Mouse (Mus musculus) kidney, postnatal 0 days (tissue): ENCODE measurements around the gene 1190002N15Rik. TPM values are rescaled to one million over a fixed set of nuclear protein-coding genes. Genes with fewer than 3 reads are reported as not detected.

Experiments
- ATAC-seq: fragments of 200-750 bp; cut with Nextera tagmentation; replicated peaks from 2 replicates; pipeline ENCODE4 v1.8.0; 2017; ENCODE audit warnings: low read depth, moderate number of reproducible peaks, moderate TSS enrichment, moderate library complexity; ENCODE audit not compliant: low FRiP score
- DNase-seq: peaks from one replicate; pipeline ENCODE4 v3.0.0-alpha.2; 2016; ENCODE audit warnings: low spot score
- H3K27ac ChIP-seq: fragments of 300-500 bp; sonication (generic); 2 replicates; pipeline ENCODE4 v1.5.1; 2014; ENCODE audit warnings: mild to moderate bottlenecking
- H3K27me3 ChIP-seq: fragments of 300-500 bp; sonication (generic); 2 replicates; pipeline ENCODE4 v1.6.1; 2014; ENCODE audit warnings: low read length, mixed read lengths; ENCODE audit not compliant: insufficient read depth
- H3K36me3 ChIP-seq: fragments of 300-500 bp; sonication (generic); 2 replicates; pipeline ENCODE4 v1.6.1; 2014; ENCODE audit warnings: low read length, mixed read lengths; ENCODE audit not compliant: insufficient read depth
- H3K4me1 ChIP-seq: fragments of 300-500 bp; sonication (generic); replicated peaks from 2 replicates; pipeline ENCODE4 v1.6.1; 2014; ENCODE audit warnings: antibody characterized with exemption, low read length, mixed read lengths; ENCODE audit not compliant: insufficient read depth
- H3K4me2 ChIP-seq: fragments of 300-500 bp; sonication (generic); 2 replicates; pipeline ENCODE4 v1.6.1; 2014; ENCODE audit warnings: mild to moderate bottlenecking, low read length, moderate library complexity, mixed read lengths
- H3K4me3 ChIP-seq: fragments of 300-500 bp; sonication (generic); replicated peaks from 2 replicates; pipeline ENCODE4 v1.5.1; 2014; ENCODE audit warnings: low read depth, low read length
- H3K9ac ChIP-seq: fragments of 300-500 bp; sonication (generic); 2 replicates; pipeline ENCODE4 v1.6.1; 2014; ENCODE audit warnings: low read depth, low read length
- H3K9me3 ChIP-seq: fragments of 300-500 bp; sonication (generic); replicated peaks from 2 replicates; pipeline ENCODE4 v1.6.1; 2016; ENCODE audit warnings: low read length, inconsistent platforms, mixed read lengths
- CTCF ChIP-seq: IDR thresholded peaks from 2 replicates; pipeline ENCODE4 v1.5.1; 2016; ENCODE audit warnings: antibody characterized with exemption, low read depth, mild to moderate bottlenecking, moderate library complexity
- WGBS: fragments of 180-500 bp; shearing (Covaris S2); extraction: QIAGEN DNeasy Blood & Tissue Kit; methylation state at CpG from one replicate; pipeline ENCODE4 v1.1.7; 2014; 5-methylcytosine and 5-hydroxymethylcytosine counted together
- polyA plus RNA-seq: library from polyadenylated mRNA; unstranded; fragments of >200 nt; fragmentation: Nextera tagmentation; extraction: Ambion mirVana; gene quantifications from 2 replicates; pipeline ENCODE4 v1.2.1, GENCODE M21; 2015

The 1190002N15Rik gene
- polyA plus RNA-seq, 1 experiment from 2014 or later: 22.3 TPM

DNA sequence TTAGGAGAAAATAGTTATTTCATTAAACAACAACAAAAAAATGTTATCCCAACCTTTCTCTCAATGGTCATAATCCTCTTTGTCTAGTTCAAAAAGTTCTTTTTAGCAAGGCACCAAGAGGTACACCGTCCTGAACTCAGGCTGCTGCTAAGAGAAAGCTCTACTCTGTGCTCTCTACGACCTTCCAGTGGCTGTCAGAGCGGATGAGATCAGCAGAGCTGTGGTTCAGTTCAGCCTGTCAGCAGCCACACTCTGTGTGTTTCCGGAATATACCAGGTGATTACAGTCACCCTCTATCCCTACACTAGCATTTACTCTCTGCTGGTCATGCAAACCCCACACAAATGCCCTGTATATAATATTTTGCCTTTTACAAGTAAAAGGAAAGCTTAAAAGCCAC is 4.2 kb downstream of the 1190002N15Rik start:
- no peak for DNase-seq
- H3K9me3 ChIP-seq: no peaks in the 10 kb centered on the region
- no peak for TF ChIP-seq CTCF
- H3K9ac ChIP-seq: no peak overlapping the region
- H3K36me3 ChIP-seq: no peaks in the 10 kb centered on the region
- 46% methylated on average over 4 of the region's 4 CpGs for WGBS
- H3K27me3 ChIP-seq: no peaks in the 10 kb centered on the region
- no peak overlapping the region for H3K4me2 ChIP-seq
- H3K27ac ChIP-seq: no peak overlapping the region
- H3K4me3 ChIP-seq: no peak overlapping the region
- H3K4me1 ChIP-seq: 0 out of 2 replicates have a peak, but pooled peaks cover 4% of the 10 kb centered on the region
- no peak for ATAC-seq

DNA sequence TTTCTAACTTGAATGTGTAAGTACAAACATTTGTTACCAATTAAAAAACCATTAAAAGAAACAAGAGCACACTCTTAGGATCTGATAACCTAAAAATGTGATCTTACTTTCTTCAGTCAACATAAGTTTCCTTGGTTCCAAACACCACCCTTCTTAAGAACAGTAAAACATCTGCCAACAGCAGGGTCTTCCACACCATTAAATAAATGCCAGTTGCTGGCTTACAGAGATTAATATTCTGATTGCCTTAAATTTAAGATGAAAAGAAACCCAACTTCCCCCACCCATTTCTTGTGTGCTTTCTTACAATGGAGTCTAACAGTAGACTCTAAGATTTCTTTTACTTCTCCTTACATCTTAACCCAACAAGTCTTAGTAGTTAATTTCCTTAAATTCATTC is 7.9 kb downstream of the 1190002N15Rik start:
- DNase-seq (no peak), ATAC-seq (no peak)
- no peak for TF ChIP-seq CTCF
- Histone ChIP-seq H3K27me3 (no peaks in the 10 kb centered on the region), H3K4me2 (no peak overlapping the region), H3K36me3 (no peaks in the 10 kb centered on the region), H3K27ac (no peak overlapping the region), H3K4me1 (0 out of 2 replicates have a peak, but pooled peaks cover 4% of the 10 kb centered on the region), H3K9me3 (no peaks in the 10 kb centered on the region), H3K4me3 (no peak overlapping the region), H3K9ac (no peak overlapping the region)

DNA sequence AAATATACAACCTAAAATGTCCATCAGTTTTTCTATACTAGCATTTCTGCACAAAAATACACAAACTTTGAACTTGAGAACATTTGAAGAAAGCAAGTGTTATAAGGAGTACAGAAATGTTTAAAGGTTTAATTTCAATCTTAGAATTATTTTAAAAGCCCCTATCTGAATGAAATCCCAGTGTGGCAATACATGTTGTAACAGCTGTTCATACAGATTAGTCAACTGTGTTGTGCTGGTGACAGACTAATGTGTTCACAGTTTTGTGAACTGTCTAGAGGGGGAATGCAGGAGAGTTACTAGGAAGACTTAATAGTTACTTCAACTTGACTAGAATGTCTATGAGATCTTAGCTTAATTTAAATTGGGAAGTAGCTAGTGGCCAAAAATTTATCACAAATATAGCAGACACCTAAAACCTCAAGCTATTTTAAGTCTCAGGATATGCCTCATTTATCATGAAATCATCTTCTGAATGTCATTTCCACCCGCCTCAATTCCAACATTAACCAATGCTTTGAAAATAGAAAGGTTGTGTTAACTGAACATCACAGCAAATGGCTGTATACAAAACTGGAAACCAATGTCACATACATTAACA is 8.6 kb downstream of the 1190002N15Rik start:
- H3K36me3 ChIP-seq: no peaks in the 10 kb centered on the region
- no peaks in the 10 kb centered on the region for H3K27me3 ChIP-seq
- H3K4me2 ChIP-seq: no peak overlapping the region
- H3K4me3 ChIP-seq: no peak overlapping the region
- no peak overlapping the region for H3K9ac ChIP-seq
- no peak overlapping the region for H3K27ac ChIP-seq
- no peaks in the 10 kb centered on the region for H3K9me3 ChIP-seq
- 79% methylated on average over 1 of the region's 1 CpGs for WGBS
- ATAC-seq: no peak
- H3K4me1 ChIP-seq: 0 out of 2 replicates have a peak, but pooled peaks cover 2% of the 10 kb centered on the region
- DNase-seq: no peak
- TF ChIP-seq CTCF: no peak

DNA sequence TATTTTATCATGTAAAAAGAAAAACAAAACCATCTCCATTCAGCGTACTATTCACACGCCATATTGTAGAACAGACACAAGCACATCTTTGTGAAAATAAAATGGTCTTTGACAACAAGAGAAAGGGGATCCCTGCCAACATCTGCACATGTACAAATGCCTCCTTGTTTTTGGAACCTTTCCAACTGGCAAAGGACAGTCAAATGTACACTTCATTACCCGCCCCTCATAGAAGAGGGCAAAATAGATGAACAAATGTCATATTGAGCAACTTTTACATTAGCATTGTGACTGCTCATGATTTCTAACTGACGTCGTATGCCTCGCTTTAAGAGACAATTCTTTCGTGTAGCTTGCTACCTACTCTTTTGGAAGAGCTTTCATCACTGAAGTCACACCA is 11.4 kb downstream of the 1190002N15Rik start:
- Histone ChIP-seq H3K4me2 (no peak overlapping the region), H3K4me1 (no peaks in the 10 kb centered on the region), H3K27ac (no peak overlapping the region), H3K9me3 (no peaks in the 10 kb centered on the region), H3K9ac (no peak overlapping the region), H3K4me3 (no peak overlapping the region), H3K36me3 (no peaks in the 10 kb centered on the region), H3K27me3 (no peaks in the 10 kb centered on the region)
- DNase-seq: no peak
- WGBS: 86% methylated on average over 7 of the region's 7 CpGs
- no peak for ATAC-seq
- no peak for TF ChIP-seq CTCF

DNA sequence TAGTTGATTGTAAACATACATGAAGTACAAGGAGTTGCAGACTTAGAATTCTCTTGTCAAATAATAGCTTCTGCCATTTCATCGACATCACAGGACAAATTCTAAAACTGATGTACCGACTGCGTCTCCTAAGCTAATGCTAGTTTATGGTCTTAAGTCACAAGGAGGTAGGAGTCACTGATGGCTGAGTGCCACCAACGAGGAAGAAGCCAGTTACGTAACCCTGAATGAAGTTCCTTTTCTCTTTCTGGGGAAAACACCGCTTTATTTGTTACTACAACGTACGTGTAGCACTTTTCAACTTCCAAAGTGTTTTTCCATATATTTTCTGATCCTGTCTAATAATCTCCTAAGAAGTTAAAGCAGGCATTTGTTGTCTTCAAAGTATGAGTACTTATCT is 25.6 kb downstream of the 1190002N15Rik start:
- no peak for TF ChIP-seq CTCF
- 82% methylated on average over 8 of the region's 8 CpGs for WGBS
- H3K36me3 ChIP-seq: no peaks in the 10 kb centered on the region

DNA sequence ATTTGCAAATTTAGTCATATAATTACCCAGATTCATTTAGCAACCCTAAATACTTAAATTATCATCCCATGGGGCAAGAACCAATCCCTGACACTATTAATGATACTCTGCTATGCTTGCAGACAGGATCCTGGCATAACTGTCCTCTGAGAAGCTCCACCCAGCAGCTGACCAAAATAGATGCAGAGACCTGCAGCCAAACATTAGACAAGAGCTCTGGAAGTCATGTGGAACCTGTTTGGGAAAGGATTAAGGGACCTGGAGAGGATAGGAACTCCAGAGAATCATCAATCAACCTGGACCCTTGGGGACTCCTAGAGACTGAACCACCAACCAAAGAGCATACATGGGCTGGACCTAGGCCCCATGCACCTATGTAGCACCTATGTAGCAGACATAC is 26.7 kb downstream of the 1190002N15Rik start:
- no peak for TF ChIP-seq CTCF

More for the DNA sequence above, 25.6 kb downstream of the 1190002N15Rik start:
- Histone ChIP-seq H3K27me3 (no peaks in the 10 kb centered on the region), H3K9me3 (no peaks in the 10 kb centered on the region), H3K27ac (no peak overlapping the region), H3K4me1 (no peaks in the 10 kb centered on the region), H3K9ac (no peak overlapping the region), H3K4me3 (no peak overlapping the region), H3K4me2 (no peak overlapping the region)
- DNase-seq (no peak), ATAC-seq (no peak)

DNA sequence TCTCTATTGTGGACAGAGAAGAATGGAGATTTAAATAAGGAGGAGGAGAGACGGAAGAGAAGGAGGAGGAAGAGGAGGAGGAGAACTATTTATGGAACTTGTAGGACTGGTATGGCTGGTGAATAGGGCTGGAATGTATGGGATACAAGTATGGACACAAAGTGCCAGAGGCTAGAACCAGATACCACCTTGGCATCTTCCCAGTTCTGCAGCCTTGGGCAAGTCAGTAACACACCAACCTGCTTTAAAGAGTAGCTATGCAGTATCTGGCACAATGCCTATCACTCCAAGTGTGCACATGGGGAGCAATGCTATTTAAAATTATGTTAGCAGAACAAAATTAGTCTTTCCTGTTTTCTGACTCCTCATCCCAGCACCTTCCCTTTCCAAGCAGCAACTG is 30.9 kb downstream of the 1190002N15Rik start:
- Histone ChIP-seq H3K4me2 (no peak overlapping the region), H3K4me1 (no peaks in the 10 kb centered on the region), H3K27ac (no peak overlapping the region), H3K27me3 (no peaks in the 10 kb centered on the region), H3K9ac (no peak overlapping the region), H3K9me3 (no peaks in the 10 kb centered on the region), H3K4me3 (no peak overlapping the region), H3K36me3 (no peaks in the 10 kb centered on the region)
- DNase-seq (no peak), ATAC-seq (no peak)
- TF ChIP-seq CTCF: no peak
- WGBS: 63% methylated on average over 1 of the region's 1 CpGs

More for the DNA sequence above, 26.7 kb downstream of the 1190002N15Rik start:
- H3K4me3 ChIP-seq: no peak overlapping the region
- H3K27me3 ChIP-seq: no peaks in the 10 kb centered on the region
- no peaks in the 10 kb centered on the region for H3K36me3 ChIP-seq
- DNase-seq (no peak), ATAC-seq (no peak)
- no peak overlapping the region for H3K27ac ChIP-seq
- no peaks in the 10 kb centered on the region for H3K9me3 ChIP-seq
- no peak overlapping the region for H3K4me2 ChIP-seq
- no peaks in the 10 kb centered on the region for H3K4me1 ChIP-seq
- H3K9ac ChIP-seq: no peak overlapping the region
